Mouse (Mus musculus) liver, postnatal 0 days (tissue): ENCODE data around the gene Traf3ip2. TPM values are rescaled to one million over a fixed set of nuclear protein-coding genes. Genes with fewer than 3 reads are reported as not detected.

Source experiments
- ATAC-seq: fragments of 200-750 bp; cut with Nextera tagmentation; 2 replicates; pipeline ENCODE4 v1.8.0; 2017; ENCODE audit warnings: mild to moderate bottlenecking, moderate library complexity
- DNase-seq: peaks from one replicate; pipeline ENCODE4 v3.0.0-alpha.2; 2016
- H3K27ac ChIP-seq: fragments of 300-500 bp; sonication (generic); 2 replicates; pipeline ENCODE4 v1.5.1; 2014; ENCODE audit warnings: antibody characterized with exemption, moderate library complexity, mild to moderate bottlenecking, low read depth
- H3K27me3 ChIP-seq: fragments of 300-500 bp; sonication (generic); 2 replicates; pipeline ENCODE4 v1.6.1; 2014; ENCODE audit warnings: low read length, control low read depth, mixed read lengths; ENCODE audit not compliant: insufficient read depth
- H3K36me3 ChIP-seq: fragments of 300-500 bp; sonication (generic); replicated peaks from 2 replicates; pipeline ENCODE4 v1.6.1; 2014; ENCODE audit warnings: mild to moderate bottlenecking, control low read depth, low read length, moderate library complexity, mixed read lengths; ENCODE audit not compliant: insufficient read depth
- H3K4me1 ChIP-seq: fragments of 300-500 bp; sonication (generic); 2 replicates; pipeline ENCODE4 v1.6.1; 2014; ENCODE audit warnings: antibody characterized with exemption, mild to moderate bottlenecking, control low read depth; ENCODE audit not compliant: insufficient read depth
- H3K4me2 ChIP-seq: fragments of 300-500 bp; sonication (generic); 2 replicates; pipeline ENCODE4 v1.6.1; 2014; ENCODE audit warnings: low read depth, mild to moderate bottlenecking, low read length, moderate library complexity, mixed read lengths
- H3K4me3 ChIP-seq: fragments of 300-500 bp; sonication (generic); 2 replicates; pipeline ENCODE4 v1.5.1; 2014; ENCODE audit warnings: low read depth, low read length
- H3K9ac ChIP-seq: fragments of 300-500 bp; sonication (generic); replicated peaks from 2 replicates; pipeline ENCODE4 v1.6.1; 2014; ENCODE audit warnings: mild to moderate bottlenecking, moderate library complexity
- H3K9me3 ChIP-seq: fragments of 300-500 bp; sonication (generic); 2 replicates; pipeline ENCODE4 v1.6.1; 2016; ENCODE audit warnings: mild to moderate bottlenecking, control low read depth, low read length, mixed read lengths
- CTCF ChIP-seq: sonication (generic); IDR thresholded peaks from 2 replicates; pipeline ENCODE4 v1.5.1; 2016; ENCODE audit warnings: antibody characterized with exemption, low read depth
- EP300 ChIP-seq: IDR thresholded peaks from 2 replicates; pipeline ENCODE4 v1.6.1; 2016; ENCODE audit warnings: antibody characterized with exemption, low read depth, mild to moderate bottlenecking
- WGBS: fragments of 180-500 bp; shearing (Covaris S2); extraction: QIAGEN DNeasy Blood & Tissue Kit; methylation state at CpG from one replicate; pipeline ENCODE4 v1.1.7; 2014; ENCODE audit not compliant: insufficient replicate concordance; 5-methylcytosine and 5-hydroxymethylcytosine counted together
- polyA plus RNA-seq: library from polyadenylated mRNA; unstranded; fragments of >200 nt; fragmentation: Nextera tagmentation; extraction: Ambion mirVana; gene quantifications from 2 replicates; pipeline ENCODE4 v1.2.1, GENCODE M21; 2015

The Traf3ip2 gene
- polyA plus RNA-seq, 1 experiment from 2014 or later = 2.3 TPM

GRCm38 (mm10) chr10:39647118-39647517 is 34.4 kb downstream of the Traf3ip2 start:
- no peaks in the 10 kb centered on the region for H3K27me3 ChIP-seq
- peaks cover 11% of the 10 kb centered on the region; the same call in 1 of the 2 replicates for H3K4me1 ChIP-seq
- 57% methylated on average over 1 of the region's 1 CpGs for WGBS
- peaks cover 5% of the 10 kb centered on the region; the same call in 1 of the 2 replicates for H3K36me3 ChIP-seq
- no peak overlapping the region for H3K4me3 ChIP-seq
- no peak overlapping the region for H3K27ac ChIP-seq
- no peak for ATAC-seq
- TF ChIP-seq CTCF (no peak), EP300 (no peak)
- H3K9me3 ChIP-seq = no peaks in the 10 kb centered on the region
- H3K4me2 ChIP-seq = no peak overlapping the region
- no peak overlapping the region for H3K9ac ChIP-seq
- DNase-seq = no peak

GRCm38 (mm10) chr10:39648278-39648677 is 35.5 kb downstream of the Traf3ip2 start:
- no peaks in the 10 kb centered on the region for H3K9me3 ChIP-seq
- ATAC-seq = no peak
- H3K4me2 ChIP-seq = no peak overlapping the region
- H3K9ac ChIP-seq = no peak overlapping the region
- no peak overlapping the region for H3K27ac ChIP-seq
- WGBS = 81% methylated on average over 3 of the region's 3 CpGs
- no peak for DNase-seq
- no peak overlapping the region for H3K4me3 ChIP-seq
- peaks cover 4% of the 10 kb centered on the region; the same call in 1 of the 2 replicates for H3K36me3 ChIP-seq
- TF ChIP-seq EP300 (no peak), CTCF (no peak)
- no peaks in the 10 kb centered on the region for H3K27me3 ChIP-seq
- H3K4me1 ChIP-seq = peaks cover 11% of the 10 kb centered on the region; the same call in 1 of the 2 replicates

GRCm38 (mm10) chr10:39649550-39649949 is 36.8 kb downstream of the Traf3ip2 start:
- ATAC-seq (no peak), DNase-seq (no peak)
- no peaks in the 10 kb centered on the region for H3K9me3 ChIP-seq
- peaks cover 11% of the 10 kb centered on the region; the same call in 1 of the 2 replicates for H3K4me1 ChIP-seq
- TF ChIP-seq CTCF = no peak
- no peak for TF ChIP-seq EP300
- no peak overlapping the region for H3K9ac ChIP-seq
- peaks cover 5% of the 10 kb centered on the region for H3K36me3 ChIP-seq
- no peaks in the 10 kb centered on the region for H3K27me3 ChIP-seq
- no peak overlapping the region for H3K4me3 ChIP-seq
- H3K4me2 ChIP-seq = no peak overlapping the region
- 74% methylated on average over 3 of the region's 3 CpGs for WGBS
- H3K27ac ChIP-seq = no peak overlapping the region

- Histone ChIP-seq H3K9ac (no peak overlapping the region), H3K27ac (no peak overlapping the region), H3K4me2 (no peak overlapping the region), H3K9me3 (no peaks in the 10 kb centered on the region), H3K27me3 (no peaks in the 10 kb centered on the region), H3K4me3 (no peak overlapping the region), H3K36me3 (peaks cover 5% of the 10 kb centered on the region), H3K4me1 (peaks cover 11% of the 10 kb centered on the region; the same call in 1 of the 2 replicates)
- TF ChIP-seq EP300 (no peak), CTCF (no peak)
- ATAC-seq (no peak), DNase-seq (no peak)
- WGBS = 87% methylated on average over 3 of the region's 3 CpGs
Observed at GRCm38 (mm10) chr10:39650316-39650715, 37.6 kb downstream of the Traf3ip2 start.

GRCm38 (mm10) chr10:39654001-39654416 is 41.3 kb downstream of the Traf3ip2 start:
- WGBS = 80% methylated on average over 8 of the region's 8 CpGs
- H3K4me2 ChIP-seq = no peak overlapping the region

GRCm38 (mm10) chr10:39658901-39659410 is 46.2 kb downstream of the Traf3ip2 start:
- TF ChIP-seq EP300 = no peak
- TF ChIP-seq CTCF = no peak
- no peak overlapping the region for H3K9ac ChIP-seq
- H3K9me3 ChIP-seq = no peaks in the 10 kb centered on the region
- WGBS = 47% methylated on average over 5 of the region's 5 CpGs
- H3K27ac ChIP-seq = no peak overlapping the region
- DNase-seq (no peak), ATAC-seq (no peak)
- no peaks in the 10 kb centered on the region; the same call in 1 of the 2 replicates for H3K36me3 ChIP-seq
- H3K4me3 ChIP-seq = no peak overlapping the region
- no peak overlapping the region for H3K4me2 ChIP-seq
- H3K27me3 ChIP-seq = no peaks in the 10 kb centered on the region
- H3K4me1 ChIP-seq = 0 out of 2 replicates have a peak, but pooled peaks cover 8% of the 10 kb centered on the region

More at GRCm38 (mm10) chr10:39654001-39654416, 41.3 kb downstream of the Traf3ip2 start:
- Histone ChIP-seq H3K4me1 (no peaks in the 10 kb centered on the region), H3K4me3 (no peak overlapping the region), H3K9ac (no peak overlapping the region), H3K27me3 (no peaks in the 10 kb centered on the region), H3K27ac (no peak overlapping the region), H3K9me3 (no peaks in the 10 kb centered on the region), H3K36me3 (peaks cover 5% of the 10 kb centered on the region; the same call in 1 of the 2 replicates)
- ATAC-seq = no peak
- no peak for DNase-seq
- TF ChIP-seq CTCF (no peak), EP300 (no peak)
